ENCODE assay signal across 7 mouse cellular contexts in the genomic region with DNA sequence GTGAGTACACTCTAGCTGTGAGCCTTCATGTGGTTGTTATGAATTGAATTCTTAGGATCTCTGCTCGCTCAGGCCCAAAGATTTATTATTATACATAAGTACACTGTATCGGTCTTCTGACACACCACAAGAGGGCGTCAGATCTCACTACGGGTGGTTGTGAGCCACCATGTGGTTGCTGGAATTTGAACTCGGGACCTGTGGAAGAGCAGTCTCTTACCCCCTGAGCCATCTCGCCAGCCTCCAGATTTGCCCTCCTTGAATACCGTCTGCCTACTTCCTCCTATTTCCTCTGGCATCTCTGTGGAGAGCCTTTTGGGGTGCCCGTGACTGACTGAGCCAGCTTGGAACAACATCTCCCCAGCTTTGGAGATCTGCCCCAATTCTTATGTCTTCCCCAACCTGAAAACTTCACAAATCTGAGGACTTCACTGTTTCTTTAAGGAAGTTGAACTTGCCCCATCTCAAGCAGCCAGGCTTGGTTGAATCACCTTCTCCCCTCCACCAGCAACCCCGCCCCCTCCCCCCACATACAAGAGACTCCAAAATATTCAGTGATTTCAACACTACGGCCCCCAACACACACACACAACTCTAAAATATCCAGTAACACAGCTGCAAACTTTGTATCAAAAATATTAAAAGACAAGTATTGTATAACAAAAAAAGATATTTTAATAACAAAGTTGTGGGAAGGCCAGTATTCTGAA. TPM values are rescaled to one million over a fixed set of nuclear protein-coding genes. Genes with fewer than 3 reads are reported as not detected.
DNase-seq lines count a peak whose midpoint lies in the region; ATAC-seq lines count a peak whose summit lies in the region.

No protein-coding gene starts in this region.

- H3K4me3 ChIP-seq in lung, embryonic 15.5 days, result peak overlapping the region; percentile 87
- H3K4me3 ChIP-seq in forebrain, embryonic 13.5 days, result peak overlapping the region; percentile 78; the same call in 1 of the 2 replicates
- H3K4me3 ChIP-seq in intestine, embryonic 15.5 days (replicated peaks), result peak overlapping the region; percentile 85
- peak overlapping the region; percentile 78; the same call in 1 of the 2 replicates for H3K4me3 ChIP-seq in neural tube, embryonic 14.5 days (ENCODE audit: low read depth, low read length)

- 54% methylated on average over 10 of the region's 10 CpGs for WGBS in lung, embryonic 15.5 days
- 84% methylated on average over 10 of the region's 10 CpGs for WGBS in forebrain, embryonic 13.5 days
- 66% methylated on average over 10 of the region's 10 CpGs for whole genome bisulfite sequencing in intestine, embryonic 15.5 days
- 77% methylated on average over 10 of the region's 10 CpGs for WGBS in neural tube, embryonic 14.5 days

- ATAC-seq in lung, embryonic 15.5 days (ENCODE audit: borderline replicate concordance, extremely low read depth, low FRiP score, low TSS enrichment), result no peak
- ATAC-seq in forebrain, embryonic 13.5 days, result no peak
- ATAC-seq in intestine, embryonic 15.5 days, result no peak
- no peak for ATAC-seq in neural tube, embryonic 14.5 days (ENCODE audit: low read depth)

- peak overlapping the region; percentile 96 for H3K27ac ChIP-seq in lung, embryonic 15.5 days
- H3K27ac ChIP-seq in forebrain, embryonic 13.5 days, result peak overlapping the region; percentile 95
- H3K27ac ChIP-seq in intestine, embryonic 15.5 days, result peak overlapping the region; percentile 93
- no peak overlapping the region for H3K27ac ChIP-seq in neural tube, embryonic 14.5 days (ENCODE audit: low read depth, low read length)

- peaks cover 47% of the 10 kb centered on the region for H3K4me1 ChIP-seq in lung, embryonic 15.5 days
- peaks cover 76% of the 10 kb centered on the region for H3K4me1 ChIP-seq in forebrain, embryonic 13.5 days
- peaks cover 37% of the 10 kb centered on the region for H3K4me1 ChIP-seq in intestine, embryonic 15.5 days (replicated peaks)
- peaks cover 26% of the 10 kb centered on the region for H3K4me1 ChIP-seq in neural tube, embryonic 14.5 days (ENCODE audit: control insufficient read depth, insufficient read depth, low read length)

- no peak for DNase-seq in lung, adult 18-20 months
- no peak for DNase-seq in yolk sac, embryonic 10.5 days (ENCODE audit: low spot score)
- no peak for DNase-seq in frontal cortex, adult 2 months (ENCODE audit: extremely low spot score in 1 of 2, low spot score in 1 of 2)

- H3K9ac ChIP-seq in lung, embryonic 15.5 days, result peak overlapping the region; percentile 85
- H3K9ac ChIP-seq in forebrain, embryonic 13.5 days, result no peak overlapping the region
- no peak overlapping the region for H3K9ac ChIP-seq in intestine, embryonic 15.5 days
- no peak overlapping the region for H3K9ac ChIP-seq in neural tube, embryonic 14.5 days (replicated peaks; ENCODE audit: low read depth, low read length)

- H3K27me3 ChIP-seq in lung, embryonic 15.5 days, result no peaks in the 10 kb centered on the region
- no peaks in the 10 kb centered on the region for H3K27me3 ChIP-seq in forebrain, embryonic 13.5 days
- H3K27me3 ChIP-seq in intestine, embryonic 15.5 days (replicated peaks), result no peaks in the 10 kb centered on the region
- H3K27me3 ChIP-seq in neural tube, embryonic 14.5 days (ENCODE audit: control insufficient read depth, insufficient read depth, low read length), result no peaks in the 10 kb centered on the region

- no peaks in the 10 kb centered on the region for H3K36me3 ChIP-seq in lung, embryonic 15.5 days
- peaks cover 24% of the 10 kb centered on the region for H3K36me3 ChIP-seq in forebrain, embryonic 13.5 days (ENCODE audit: poor library complexity, severe bottlenecking)
- H3K36me3 ChIP-seq in intestine, embryonic 15.5 days, result no peaks in the 10 kb centered on the region
- peaks cover 6% of the 10 kb centered on the region for H3K36me3 ChIP-seq in neural tube, embryonic 14.5 days (ENCODE audit: control insufficient read depth, insufficient read depth, low read length)

- no peaks in the 10 kb centered on the region for H3K9me3 ChIP-seq in lung, embryonic 15.5 days
- H3K9me3 ChIP-seq in forebrain, embryonic 13.5 days (replicated peaks), result no peaks in the 10 kb centered on the region
- no peaks in the 10 kb centered on the region for H3K9me3 ChIP-seq in intestine, embryonic 15.5 days
- no peaks in the 10 kb centered on the region for H3K9me3 ChIP-seq in neural tube, embryonic 14.5 days (ENCODE audit: control insufficient read depth, low read length)

- peak overlapping the region; percentile 96 for H3K4me2 ChIP-seq in lung, embryonic 15.5 days
- H3K4me2 ChIP-seq in forebrain, embryonic 13.5 days, result peak overlapping the region; percentile 85
- H3K4me2 ChIP-seq in intestine, embryonic 15.5 days (replicated peaks), result peak overlapping the region; percentile 90
- H3K4me2 ChIP-seq in neural tube, embryonic 14.5 days (ENCODE audit: low read depth, low read length), result peak overlapping the region; percentile 68; the same call in 1 of the 2 replicates

RNA-seq across cellular contexts. Expression of gene Plxnb2, which starts 1.1 kb away (rescaled TPM):
- 123 and 128 TPM in 2 replicates for polyA plus RNA-seq in lung, embryonic 15.5 days (2015; fragmentation: Nextera tagmentation; extraction: Ambion mirVana)
- polyA plus RNA-seq in forebrain, embryonic 13.5 days (2015; fragmentation: Nextera tagmentation; extraction: Ambion mirVana), result 101 and 130 TPM in 2 replicates
- 107 and 118 TPM in 2 replicates for polyA plus RNA-seq in intestine, embryonic 15.5 days (2015; fragmentation: Nextera tagmentation; extraction: Ambion mirVana)
- 66.4 and 100 TPM in 2 replicates for polyA plus RNA-seq in neural tube, embryonic 14.5 days (2014; fragmentation: Nextera tagmentation; extraction: Ambion mirVana)
- 65.8 and 72.5 TPM in 2 replicates for polyA plus RNA-seq in frontal cortex, adult 2 months (2012; rRNA removed)

RNA-seq across cellular contexts. Expression of gene Dennd6b, which starts 14.6 kb away (rescaled TPM):
- 11.0 and 11.8 TPM in 2 replicates for polyA plus RNA-seq in lung, embryonic 15.5 days (2015; fragmentation: Nextera tagmentation; extraction: Ambion mirVana)
- 40.7 and 47.7 TPM in 2 replicates for polyA plus RNA-seq in forebrain, embryonic 13.5 days (2015; fragmentation: Nextera tagmentation; extraction: Ambion mirVana)
- 12.1 and 13.1 TPM in 2 replicates for polyA plus RNA-seq in intestine, embryonic 15.5 days (2015; fragmentation: Nextera tagmentation; extraction: Ambion mirVana)
- 83.0 and 94.5 TPM in 2 replicates for polyA plus RNA-seq in neural tube, embryonic 14.5 days (2014; fragmentation: Nextera tagmentation; extraction: Ambion mirVana)
- 143 and 146 TPM in 2 replicates for polyA plus RNA-seq in frontal cortex, adult 2 months (2012; rRNA removed)

RNA-seq across cellular contexts. Expression of gene Ppp6r2, which starts 29.6 kb away (rescaled TPM):
- 24.5 and 28.5 TPM in 2 replicates for polyA plus RNA-seq in lung, embryonic 15.5 days (2015; fragmentation: Nextera tagmentation; extraction: Ambion mirVana)
- polyA plus RNA-seq in forebrain, embryonic 13.5 days (2015; fragmentation: Nextera tagmentation; extraction: Ambion mirVana), result 68.5 and 71.7 TPM in 2 replicates
- 21.6 and 23.9 TPM in 2 replicates for polyA plus RNA-seq in intestine, embryonic 15.5 days (2015; fragmentation: Nextera tagmentation; extraction: Ambion mirVana)
- polyA plus RNA-seq in neural tube, embryonic 14.5 days (2014; fragmentation: Nextera tagmentation; extraction: Ambion mirVana), result 85.5 and 92.7 TPM in 2 replicates
- polyA plus RNA-seq in frontal cortex, adult 2 months (2012; rRNA removed), result 125 and 147 TPM in 2 replicates

RNA-seq across cellular contexts. Expression of gene Mapk11, which starts 32.3 kb away (rescaled TPM):
- polyA plus RNA-seq in lung, embryonic 15.5 days (2015; fragmentation: Nextera tagmentation; extraction: Ambion mirVana), result 10.0 and 12.6 TPM in 2 replicates
- polyA plus RNA-seq in forebrain, embryonic 13.5 days (2015; fragmentation: Nextera tagmentation; extraction: Ambion mirVana), result 43.0 and 45.5 TPM in 2 replicates
- polyA plus RNA-seq in intestine, embryonic 15.5 days (2015; fragmentation: Nextera tagmentation; extraction: Ambion mirVana), result 5.8 and 6.0 TPM in 2 replicates
- 24.9 and 32.9 TPM in 2 replicates for polyA plus RNA-seq in neural tube, embryonic 14.5 days (2014; fragmentation: Nextera tagmentation; extraction: Ambion mirVana)
- polyA plus RNA-seq in frontal cortex, adult 2 months (2012; rRNA removed), result 53.3 and 61.1 TPM in 2 replicates

RNA-seq across cellular contexts. Expression of gene Mapk12, which starts 41.2 kb away (rescaled TPM):
- 12.5 and 13.4 TPM in 2 replicates for polyA plus RNA-seq in lung, embryonic 15.5 days (2015; fragmentation: Nextera tagmentation; extraction: Ambion mirVana)
- 9.1 and 11.7 TPM in 2 replicates for polyA plus RNA-seq in forebrain, embryonic 13.5 days (2015; fragmentation: Nextera tagmentation; extraction: Ambion mirVana)
- 3.6 and 4.2 TPM in 2 replicates for polyA plus RNA-seq in intestine, embryonic 15.5 days (2015; fragmentation: Nextera tagmentation; extraction: Ambion mirVana)
- polyA plus RNA-seq in neural tube, embryonic 14.5 days (2014; fragmentation: Nextera tagmentation; extraction: Ambion mirVana), result 2.9 and 5.2 TPM in 2 replicates
- polyA plus RNA-seq in frontal cortex, adult 2 months (2012; rRNA removed), result 20.2 and 22.9 TPM in 2 replicates
